39 mouse cellular contexts compared by ENCODE assay signal in the genomic region with DNA sequence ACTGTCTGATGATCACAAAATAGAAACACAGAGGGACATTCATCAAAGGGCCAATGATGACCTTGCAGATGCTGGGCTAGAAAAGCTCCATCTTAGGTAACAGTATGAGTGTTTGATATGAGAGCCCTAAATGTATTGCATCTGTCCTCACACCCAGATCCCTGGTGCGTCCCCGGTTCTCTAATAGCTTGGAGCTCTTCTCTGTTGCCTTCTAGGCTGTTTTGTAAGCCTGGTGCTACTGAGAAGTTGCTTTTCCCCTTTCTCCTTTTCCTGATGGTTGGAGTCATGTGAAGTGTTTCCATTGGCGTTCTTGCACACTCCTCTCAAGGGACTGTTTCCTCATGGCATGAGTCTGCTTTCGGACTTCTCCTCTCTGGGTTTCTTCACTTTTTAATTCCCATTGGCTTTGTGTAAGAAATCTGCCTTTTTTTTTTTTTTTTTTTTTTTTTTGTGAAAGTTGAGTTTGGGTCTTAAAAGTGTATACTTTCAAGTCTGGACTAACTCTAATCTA. TPM values are rescaled to one million over a fixed set of nuclear protein-coding genes. Genes with fewer than 3 reads are reported as not detected.
DNase-seq lines count a peak whose midpoint lies in the region; ATAC-seq and TF ChIP-seq lines count a peak whose summit lies in the region.
"Had no signal": no experiment of that assay in that cellular context is flagged by ENCODE, and none has a peak within 500 bp of the region (broad histone marks: within the 10 kb centered on the region; RNA-seq: fewer than 3 reads in every experiment).

No protein-coding gene starts in this region.

- H3K4me2 ChIP-seq in heart, embryonic 11.5 days: no peak overlapping the region
- H3K4me2 ChIP-seq: embryonic facial prominence, embryonic 13.5 days; forebrain, embryonic 15.5 days; hindbrain, embryonic 12.5 days; limb, embryonic 13.5 days; midbrain, embryonic 12.5 days; neural tube, embryonic 12.5 days had no signal

- peaks cover 11% of the 10 kb centered on the region for H3K36me3 ChIP-seq in heart, embryonic 11.5 days (ENCODE audit: control insufficient read depth, insufficient read depth, low read length)

- peak; percentile 7 for DNase-seq in heart, adult 8-10 months (ENCODE audit: low spot score)
- peak; percentile 31 for DNase-seq in lung, postnatal 25 days (ENCODE audit: low spot score)
- DNase-seq in lung, adult 2 months: no peak
- peak; percentile 40 for DNase-seq in lung, postnatal 36 days
- no peak for DNase-seq in right cerebral cortex, postnatal 4 days
- DNase-seq in spleen, adult 18-20 months: no peak
- DNase-seq: adrenal gland, adult 8-10 months; cerebellum, adult 11-12 months; cerebellum, postnatal 10 days; gastrocnemius, adult 2 months; gastrocnemius, postnatal 36 days; heart, postnatal 36 days; kidney, adult 8-10 months; kidney, postnatal 4 days; thymus, adult 18-20 months; thymus, postnatal 25 days had no signal

- no peak overlapping the region for H3K9ac ChIP-seq in heart, embryonic 11.5 days (ENCODE audit: low read depth, low read length)
- H3K9ac ChIP-seq: embryonic facial prominence, embryonic 13.5 days; forebrain, embryonic 15.5 days; hindbrain, embryonic 12.5 days; limb, embryonic 13.5 days; liver, embryonic 14.5 days; midbrain, embryonic 12.5 days; neural tube, embryonic 12.5 days had no signal

- no peak overlapping the region for H3K27ac ChIP-seq in heart, embryonic 11.5 days (ENCODE audit: low read depth, low read length)
- H3K27ac ChIP-seq: embryonic facial prominence, embryonic 13.5 days; forebrain, embryonic 10.5 days; forebrain, embryonic 15.5 days; gastrocnemius, adult 2 months; heart, embryonic 10.5 days; hindbrain, embryonic 12.5 days; kidney, postnatal 0 days; limb, embryonic 13.5 days; liver, embryonic 14.5 days; midbrain, embryonic 12.5 days; neural tube, embryonic 12.5 days had no signal

- no peak for TF ChIP-seq POLR2A in lung, adult 2 months (IDR thresholded peaks at IDR 0.05; ENCODE audit: borderline replicate concordance, extremely low read depth, low read depth, low read length)

- no peaks in the 10 kb centered on the region for H3K27me3 ChIP-seq in heart, embryonic 11.5 days (ENCODE audit: control insufficient read depth, insufficient read depth, low read length)
- H3K27me3 ChIP-seq: embryonic facial prominence, embryonic 13.5 days; forebrain, embryonic 15.5 days; hindbrain, embryonic 12.5 days; limb, embryonic 13.5 days; megakaryocyte, embryonic 14.5 days; midbrain, embryonic 12.5 days; neural tube, embryonic 12.5 days had no signal

- no peak for ATAC-seq in heart, embryonic 11.5 days (replicated peaks; ENCODE audit: insufficient number of reproducible peaks, low FRiP score, low TSS enrichment)
- ATAC-seq: forebrain, embryonic 15.5 days; intestine, embryonic 16.5 days had no signal

- no peak for TF ChIP-seq CTCF in lung, adult 2 months (IDR thresholded peaks at IDR 0.05; ENCODE audit: insufficient read depth, low read length)

- no peak overlapping the region for H3K4me3 ChIP-seq in heart, embryonic 11.5 days (ENCODE audit: low read depth, low read length)
- H3K4me3 ChIP-seq in lung, adult 2 months (replicated peaks; ENCODE audit: extremely low read depth, low read depth, low read length): no peak overlapping the region
- H3K4me3 ChIP-seq: embryonic facial prominence, embryonic 13.5 days; forebrain, embryonic 10.5 days; forebrain, embryonic 15.5 days; gastrocnemius, adult 2 months; heart, embryonic 10.5 days; hindbrain, embryonic 12.5 days; limb, embryonic 13.5 days; megakaryocyte, embryonic 14.5 days; midbrain, embryonic 12.5 days; myocyte; neural tube, embryonic 12.5 days had no signal

- 87% methylated on average over 4 of the region's 4 CpGs for WGBS in heart, embryonic 11.5 days (ENCODE audit: insufficient replicate concordance)
- 78% methylated on average over 4 of the region's 4 CpGs for WGBS in lung, adult 2 months

- peaks cover 11% of the 10 kb centered on the region for H3K4me1 ChIP-seq in heart, embryonic 11.5 days (ENCODE audit: control insufficient read depth, insufficient read depth, low read length)
- peaks cover 16% of the 10 kb centered on the region for H3K4me1 ChIP-seq in lung, adult 2 months (ENCODE audit: control insufficient read depth, insufficient read depth, low read length)

- no peaks in the 10 kb centered on the region for H3K9me3 ChIP-seq in heart, embryonic 11.5 days (replicated peaks; ENCODE audit: control insufficient read depth, low read length)
- H3K9me3 ChIP-seq: embryonic facial prominence, embryonic 13.5 days; forebrain, embryonic 10.5 days; forebrain, embryonic 15.5 days; heart, embryonic 10.5 days; hindbrain, embryonic 12.5 days; limb, embryonic 13.5 days; megakaryocyte, embryonic 14.5 days; midbrain, embryonic 12.5 days; neural tube, embryonic 12.5 days had no signal

RNA-seq across cellular contexts. Expression of gene 4930535I16Rik, which starts 3.3 kb away (rescaled TPM):
- total RNA-seq in heart, adult 8-10 months (2022): not detected
- polyA plus RNA-seq in heart, embryonic 11.5 days (2014; fragmentation: Nextera tagmentation; extraction: Ambion mirVana): not detected in 2 replicates
- not detected in 2 replicates for polyA plus RNA-seq in lung, adult 2 months (2012; rRNA removed)
- total RNA-seq: adrenal gland, adult 8-10 months; common myeloid progenitor, adult 5-6 weeks; gastrocnemius, adult 2 months; gastrocnemius, postnatal 36 days; heart, postnatal 36 days; layer of hippocampus, postnatal 25 days; left cerebral cortex, adult 8-10 months; left cerebral cortex, postnatal 36 days; midbrain, postnatal 0 days had no signal
- polyA plus RNA-seq: embryonic facial prominence, embryonic 13.5 days; forebrain, embryonic 10.5 days; forebrain, embryonic 15.5 days; frontal cortex, adult 2 months; heart, embryonic 10.5 days; heart, embryonic 16.5 days; hindbrain, embryonic 12.5 days; intestine, embryonic 16.5 days; kidney, postnatal 0 days; limb, embryonic 13.5 days; liver, embryonic 14.5 days; lung, embryonic 16.5 days; midbrain, embryonic 12.5 days; midbrain, postnatal 0 days; myocyte; neural tube, embryonic 12.5 days; stomach, embryonic 16.5 days had no signal

RNA-seq across cellular contexts. Expression of gene Rragc, which starts 3.9 kb away (rescaled TPM):
- total RNA-seq in heart, adult 8-10 months (2022): 10 to 100 TPM; 35.4 to 44.9 (median 41.8) TPM
- polyA plus RNA-seq in heart, embryonic 11.5 days (2014; fragmentation: Nextera tagmentation; extraction: Ambion mirVana): 37.5 and 39.0 TPM in 2 replicates
- polyA plus RNA-seq in lung, adult 2 months (2012; rRNA removed): 39.9 and 49.6 TPM in 2 replicates

RNA-seq across cellular contexts. Expression of gene Mycbp, which starts 16.5 kb away (rescaled TPM):
- 10 to 100 TPM; 22.3 to 29.8 (median 24.3) TPM for total RNA-seq in heart, adult 8-10 months (2022)
- polyA plus RNA-seq in heart, embryonic 11.5 days (2014; fragmentation: Nextera tagmentation; extraction: Ambion mirVana): 67.3 and 72.3 TPM in 2 replicates
- polyA plus RNA-seq in lung, adult 2 months (2012; rRNA removed): 10.7 and 15.7 TPM in 2 replicates

Comparison
In these comparisons a context has a peak if more than half of its experiments do, and no peak if none do; other contexts are left out.
1. DNase-seq: peak in heart, adult 8-10 months (single experiment), lung, postnatal 25 days (single experiment) and lung, postnatal 36 days (single experiment); none in lung, adult 2 months (single experiment), right cerebral cortex, postnatal 4 days (single experiment) and spleen, adult 18-20 months (0 of 2).